ENCODE assay signal across 11 mouse cellular contexts in genomic region chr4:115055691-115056090, GRCm38 (mm10). TPM values are rescaled to one million over a fixed set of nuclear protein-coding genes. Genes with fewer than 3 reads are reported as not detected.
DNase-seq lines count a peak whose midpoint lies in the region; ATAC-seq and TF ChIP-seq lines count a peak whose summit lies in the region.
"Had no signal": no experiment of that assay in that cellular context is flagged by ENCODE, and none has a peak within 500 bp of the region (broad histone marks: within the 10 kb centered on the region; RNA-seq: fewer than 3 reads in every experiment).

No protein-coding gene starts in this region.

- H3K9me3 ChIP-seq in heart, embryonic 11.5 days (replicated peaks; ENCODE audit: control insufficient read depth, low read length) = no peaks in the 10 kb centered on the region
- no peaks in the 10 kb centered on the region for H3K9me3 ChIP-seq in lung, embryonic 14.5 days (ENCODE audit: low read depth, low read length)
- H3K9me3 ChIP-seq in heart, embryonic 16.5 days (replicated peaks; ENCODE audit: control insufficient read depth, low read length) = no peaks in the 10 kb centered on the region
- no peaks in the 10 kb centered on the region for H3K9me3 ChIP-seq in liver, embryonic 16.5 days (replicated peaks; ENCODE audit: control insufficient read depth, low read length)
- H3K9me3 ChIP-seq: limb, embryonic 12.5 days had no signal

- peak overlapping the region; percentile 90 for H3K9ac ChIP-seq in heart, embryonic 11.5 days (ENCODE audit: low read depth, low read length)
- H3K9ac ChIP-seq in lung, embryonic 14.5 days = no peak overlapping the region
- no peak overlapping the region for H3K9ac ChIP-seq in heart, embryonic 16.5 days (ENCODE audit: low read length)
- H3K9ac ChIP-seq in liver, embryonic 16.5 days (ENCODE audit: low read depth, low read length) = peak overlapping the region; percentile 85

- no peaks in the 10 kb centered on the region for H3K36me3 ChIP-seq in heart, embryonic 11.5 days (ENCODE audit: control insufficient read depth, insufficient read depth, low read length)
- H3K36me3 ChIP-seq in lung, embryonic 14.5 days (ENCODE audit: insufficient read depth) = no peaks in the 10 kb centered on the region
- no peaks in the 10 kb centered on the region for H3K36me3 ChIP-seq in heart, embryonic 16.5 days (ENCODE audit: control insufficient read depth, insufficient read depth)
- no peaks in the 10 kb centered on the region for H3K36me3 ChIP-seq in liver, embryonic 16.5 days (ENCODE audit: control insufficient read depth, insufficient read depth)
- H3K36me3 ChIP-seq: limb, embryonic 12.5 days had no signal

- H3K4me2 ChIP-seq in heart, embryonic 11.5 days = peak overlapping the region; percentile 75; the same call in 1 of the 2 replicates
- peak overlapping the region; percentile 69 for H3K4me2 ChIP-seq in lung, embryonic 14.5 days
- peak overlapping the region; percentile 71; the same call in 1 of the 2 replicates for H3K4me2 ChIP-seq in heart, embryonic 16.5 days (ENCODE audit: low read depth, low read length)
- H3K4me2 ChIP-seq in liver, embryonic 16.5 days (ENCODE audit: low read depth, low read length) = peak overlapping the region; percentile 76

- H3K27ac ChIP-seq in heart, embryonic 11.5 days (ENCODE audit: low read depth, low read length) = peak overlapping the region; percentile 88; the same call in 1 of the 2 replicates
- peak overlapping the region; percentile 88; the same call in 1 of the 2 replicates for H3K27ac ChIP-seq in lung, embryonic 14.5 days (ENCODE audit: low read depth)
- H3K27ac ChIP-seq in heart, embryonic 16.5 days (ENCODE audit: low read length) = no peak overlapping the region; the same call in 1 of the 2 replicates
- H3K27ac ChIP-seq in liver, embryonic 16.5 days (ENCODE audit: low read length) = peak overlapping the region; percentile 98
- H3K27ac ChIP-seq: limb, embryonic 12.5 days had no signal

- no peak for TF ChIP-seq CTCF in lung, embryonic 14.5 days (IDR thresholded peaks at IDR 0.05; ENCODE audit: low read depth)

- peak overlapping the region; percentile 56; the same call in 1 of the 2 replicates for H3K4me3 ChIP-seq in heart, embryonic 11.5 days (ENCODE audit: low read depth, low read length)
- no peak overlapping the region for H3K4me3 ChIP-seq in lung, embryonic 14.5 days (ENCODE audit: low read depth, low read length)
- no peak overlapping the region; the same call in 1 of the 2 replicates for H3K4me3 ChIP-seq in heart, embryonic 16.5 days (ENCODE audit: low read length)
- H3K4me3 ChIP-seq in liver, embryonic 16.5 days (ENCODE audit: low read depth, low read length) = peak overlapping the region; percentile 68

- no peak for ATAC-seq in heart, embryonic 11.5 days (replicated peaks; ENCODE audit: insufficient number of reproducible peaks, low FRiP score, low TSS enrichment)
- ATAC-seq in lung, embryonic 14.5 days (ENCODE audit: insufficient read depth) = no peak
- no peak for ATAC-seq in heart, embryonic 16.5 days (replicated peaks; ENCODE audit: extremely low read depth, insufficient read depth, low FRiP score)
- no peak for ATAC-seq in liver, embryonic 16.5 days (ENCODE audit: low read depth)

- H3K4me1 ChIP-seq in heart, embryonic 11.5 days (ENCODE audit: control insufficient read depth, insufficient read depth, low read length) = peaks cover 15% of the 10 kb centered on the region
- 0 out of 2 replicates have a peak, but pooled peaks cover 3% of the 10 kb centered on the region for H3K4me1 ChIP-seq in lung, embryonic 14.5 days (ENCODE audit: insufficient read depth)
- peaks cover 12% of the 10 kb centered on the region for H3K4me1 ChIP-seq in heart, embryonic 16.5 days (ENCODE audit: control insufficient read depth, insufficient read depth, low read length)
- peaks cover 35% of the 10 kb centered on the region for H3K4me1 ChIP-seq in liver, embryonic 16.5 days (ENCODE audit: control insufficient read depth, low read depth, low read length)

- H3K27me3 ChIP-seq in heart, embryonic 11.5 days (ENCODE audit: control insufficient read depth, insufficient read depth, low read length) = peaks cover 69% of the 10 kb centered on the region
- peaks cover 96% of the 10 kb centered on the region for H3K27me3 ChIP-seq in lung, embryonic 14.5 days (ENCODE audit: insufficient read depth, low read length)
- peaks cover 65% of the 10 kb centered on the region for H3K27me3 ChIP-seq in heart, embryonic 16.5 days (ENCODE audit: control insufficient read depth, insufficient read depth, low read length)
- H3K27me3 ChIP-seq in liver, embryonic 16.5 days (ENCODE audit: control insufficient read depth, insufficient read depth, low read depth, low read length) = peaks cover 4% of the 10 kb centered on the region

- 23% methylated on average over 3 of the region's 3 CpGs for WGBS in heart, embryonic 11.5 days (ENCODE audit: insufficient replicate concordance)
- 23% methylated on average over 3 of the region's 3 CpGs for WGBS in lung, embryonic 14.5 days
- 32% methylated on average over 3 of the region's 3 CpGs for WGBS in heart, embryonic 16.5 days
- 54% methylated on average over 3 of the region's 3 CpGs for WGBS in liver, embryonic 16.5 days (ENCODE audit: insufficient replicate concordance)

- no peak for DNase-seq in heart, adult 9 months (ENCODE audit: low spot score in 2 of 2)
- no peak for DNase-seq in lung, embryonic 14.5 days
- DNase-seq in lung, postnatal 36 days = no peak
- DNase-seq in ovary, adult 18-20 months (ENCODE audit: low spot score) = no peak
- DNase-seq in urinary bladder, postnatal 4 days (ENCODE audit: low spot score in 2 of 2) = no peak
- DNase-seq: cerebellum, adult 18-20 months; right cerebral cortex, adult 18-20 months had no signal

RNA-seq across cellular contexts. Expression of gene Tal1, which starts 0.5 kb away (rescaled TPM):
- 10.1 and 14.1 TPM in 2 replicates for polyA plus RNA-seq in heart, embryonic 11.5 days (2014; fragmentation: Nextera tagmentation; extraction: Ambion mirVana)
- polyA plus RNA-seq in lung, embryonic 14.5 days (2014; fragmentation: Nextera tagmentation; extraction: Ambion mirVana) = 3.3 and 3.4 TPM in 2 replicates
- 0.89 and 1.3 TPM in 2 replicates for polyA plus RNA-seq in heart, embryonic 16.5 days (2015; fragmentation: Nextera tagmentation; extraction: Ambion mirVana)
- polyA plus RNA-seq in liver, embryonic 16.5 days (2015; fragmentation: Nextera tagmentation; extraction: Ambion mirVana) = 17.1 and 17.8 TPM in 2 replicates

RNA-seq across cellular contexts. Expression of gene Pdzk1ip1, which starts 32.8 kb away (rescaled TPM):
- 57.3 and 66.1 TPM in 2 replicates for polyA plus RNA-seq in heart, embryonic 11.5 days (2014; fragmentation: Nextera tagmentation; extraction: Ambion mirVana)
- polyA plus RNA-seq in lung, embryonic 14.5 days (2014; fragmentation: Nextera tagmentation; extraction: Ambion mirVana) = 13.3 and 15.0 TPM in 2 replicates
- 1.7 and 4.2 TPM in 2 replicates for polyA plus RNA-seq in heart, embryonic 16.5 days (2015; fragmentation: Nextera tagmentation; extraction: Ambion mirVana)
- 25.1 and 28.2 TPM in 2 replicates for polyA plus RNA-seq in liver, embryonic 16.5 days (2015; fragmentation: Nextera tagmentation; extraction: Ambion mirVana)

RNA-seq across cellular contexts. Expression of gene Stil, which starts 55.7 kb away (rescaled TPM):
- polyA plus RNA-seq in heart, embryonic 11.5 days (2014; fragmentation: Nextera tagmentation; extraction: Ambion mirVana) = 15.1 and 15.3 TPM in 2 replicates
- 23.3 and 26.0 TPM in 2 replicates for polyA plus RNA-seq in lung, embryonic 14.5 days (2014; fragmentation: Nextera tagmentation; extraction: Ambion mirVana)
- polyA plus RNA-seq in heart, embryonic 16.5 days (2015; fragmentation: Nextera tagmentation; extraction: Ambion mirVana) = 7.7 and 8.3 TPM in 2 replicates
- polyA plus RNA-seq in liver, embryonic 16.5 days (2015; fragmentation: Nextera tagmentation; extraction: Ambion mirVana) = 10.2 and 10.4 TPM in 2 replicates

Comparison
In these comparisons a context has a peak if more than half of its experiments do, and no peak if none do; other contexts are left out.
1. H3K4me3 ChIP-seq: peak in heart, embryonic 11.5 days (single experiment) and liver, embryonic 16.5 days (single experiment); none in lung, embryonic 14.5 days (single experiment) and heart, embryonic 16.5 days (single experiment).
2. H3K9ac ChIP-seq: peak in heart, embryonic 11.5 days (single experiment) and liver, embryonic 16.5 days (single experiment); none in lung, embryonic 14.5 days (single experiment) and heart, embryonic 16.5 days (single experiment).
3. Peak in every context shown above with its lines, with median percentiles within 50 percentile points of each other: H3K4me2 ChIP-seq.